In the genomic region with DNA sequence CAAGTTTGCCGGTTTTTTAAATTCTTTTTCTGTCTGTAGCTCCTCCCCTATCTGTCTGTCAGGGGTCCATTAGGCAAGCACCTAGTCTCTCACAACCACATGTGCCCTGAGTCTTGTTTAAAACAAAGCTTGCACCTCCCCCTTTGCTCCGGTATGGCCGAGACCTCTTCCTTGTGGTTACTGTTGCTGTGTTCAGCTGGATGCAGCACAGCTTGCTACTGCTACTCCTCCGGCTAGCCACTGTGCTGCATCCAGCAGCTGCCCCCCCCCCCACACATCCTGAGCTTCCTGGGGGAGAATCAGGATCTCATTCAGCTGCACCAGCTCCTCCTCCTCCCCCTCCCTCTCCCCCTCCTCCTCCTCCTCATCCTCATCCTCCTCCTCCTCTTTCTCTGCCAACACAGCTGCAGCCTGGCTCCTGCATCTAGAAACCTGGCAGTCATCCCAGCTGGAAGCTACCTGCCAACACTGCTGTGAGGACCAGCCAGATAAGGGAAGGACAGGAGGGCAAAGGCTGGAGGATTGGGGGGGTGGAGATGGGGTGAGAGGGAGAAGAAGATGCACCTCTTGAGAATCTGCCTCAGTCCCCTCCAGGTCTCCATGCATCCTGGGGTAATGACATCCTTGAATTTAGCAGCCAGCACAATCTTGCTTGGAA, we compare ENCODE assay signal across 9 mouse cellular contexts.
DNase-seq lines count a peak whose midpoint lies in the region; ATAC-seq and TF ChIP-seq lines count a peak whose summit lies in the region.
"Had no signal": no experiment of that assay in that cellular context is flagged by ENCODE, and none has a peak within 500 bp of the region (broad histone marks: within the 10 kb centered on the region; RNA-seq: fewer than 3 reads in every experiment).

No protein-coding gene starts in this region.

- no peak overlapping the region for H3K4me3 ChIP-seq in intestine, embryonic 14.5 days (ENCODE audit: low read depth, low read length)
- H3K4me3 ChIP-seq in intestine, postnatal 0 days (ENCODE audit: low read depth, low read length) = no peak overlapping the region
- H3K4me3 ChIP-seq in gastrocnemius, adult 2 months = no peak overlapping the region
- no peak overlapping the region for H3K4me3 ChIP-seq in hindbrain, embryonic 16.5 days (ENCODE audit: low read length)
- no peak overlapping the region for H3K4me3 ChIP-seq in limb, embryonic 11.5 days (ENCODE audit: low read depth, low read length)
- no peak overlapping the region for H3K4me3 ChIP-seq in neural tube, embryonic 15.5 days (replicated peaks)

- H3K9me3 ChIP-seq in intestine, embryonic 14.5 days (ENCODE audit: control insufficient read depth, low read length) = no peaks in the 10 kb centered on the region
- H3K9me3 ChIP-seq in intestine, postnatal 0 days (ENCODE audit: control insufficient read depth) = no peaks in the 10 kb centered on the region
- H3K9me3 ChIP-seq in hindbrain, embryonic 16.5 days (ENCODE audit: control insufficient read depth, low read length) = no peaks in the 10 kb centered on the region
- no peaks in the 10 kb centered on the region for H3K9me3 ChIP-seq in limb, embryonic 11.5 days (ENCODE audit: control insufficient read depth, low read length)
- no peaks in the 10 kb centered on the region for H3K9me3 ChIP-seq in neural tube, embryonic 15.5 days (replicated peaks)

- intact Hi-C loops in gastrocnemius, adult 2 months (cut with DNase I) = no loop called here

- 0 out of 2 replicates have a peak, but pooled peaks have one; percentile 33 for ATAC-seq in intestine, embryonic 14.5 days (replicated peaks; ENCODE audit: low FRiP score, low TSS enrichment, low read depth)
- ATAC-seq in intestine, postnatal 0 days = no peak
- peak; percentile 84 for ATAC-seq in hindbrain, embryonic 16.5 days
- ATAC-seq in limb, embryonic 11.5 days (ENCODE audit: insufficient number of reproducible peaks, low FRiP score, low TSS enrichment, low read depth) = no peak
- ATAC-seq in neural tube, embryonic 15.5 days (ENCODE audit: low FRiP score) = peak; percentile 65

- no peak overlapping the region for H3K9ac ChIP-seq in intestine, embryonic 14.5 days (ENCODE audit: low read length)
- no peak overlapping the region for H3K9ac ChIP-seq in intestine, postnatal 0 days (ENCODE audit: low read depth, low read length)
- H3K9ac ChIP-seq in hindbrain, embryonic 16.5 days (ENCODE audit: low read depth, low read length) = peak overlapping the region; percentile 11; the same call in 1 of the 2 replicates
- no peak overlapping the region for H3K9ac ChIP-seq in limb, embryonic 11.5 days (ENCODE audit: low read length)
- H3K9ac ChIP-seq in neural tube, embryonic 15.5 days (replicated peaks) = no peak overlapping the region

- H3K36me3 ChIP-seq in intestine, embryonic 14.5 days (ENCODE audit: control insufficient read depth, insufficient read depth, low read length) = no peaks in the 10 kb centered on the region
- no peaks in the 10 kb centered on the region for H3K36me3 ChIP-seq in intestine, postnatal 0 days (ENCODE audit: control insufficient read depth, insufficient read depth)
- no peaks in the 10 kb centered on the region for H3K36me3 ChIP-seq in hindbrain, embryonic 16.5 days (ENCODE audit: control insufficient read depth, insufficient read depth, low read length)
- H3K36me3 ChIP-seq in limb, embryonic 11.5 days (ENCODE audit: control insufficient read depth, insufficient read depth, low read length) = no peaks in the 10 kb centered on the region
- no peaks in the 10 kb centered on the region for H3K36me3 ChIP-seq in neural tube, embryonic 15.5 days

- DNase-seq in intestine, embryonic 14.5 days (ENCODE audit: low spot score) = no peak
- peak; percentile 64 to 74 for DNase-seq in cerebellum, postnatal 14 days
- DNase-seq in gastrocnemius, adult 2 months = peak; percentile 36
- peak; percentile 64 for DNase-seq in limb, embryonic 11.5 days (ENCODE audit: low spot score)
- no peak for DNase-seq in spleen, postnatal 4 days (ENCODE audit: low spot score in 2 of 2)

- TF ChIP-seq CTCF in intestine, postnatal 0 days (IDR thresholded peaks at IDR 0.05; ENCODE audit: low read depth) = no peak
- TF ChIP-seq CTCF in gastrocnemius, adult 2 months (IDR thresholded peaks at IDR 0.05) = no peak

- H3K4me2 ChIP-seq in intestine, embryonic 14.5 days (ENCODE audit: low read length) = 0 out of 2 replicates have a peak overlapping the region, but pooled peaks have one; percentile 6
- no peak overlapping the region for H3K4me2 ChIP-seq in intestine, postnatal 0 days (replicated peaks; ENCODE audit: low read depth)
- H3K4me2 ChIP-seq in hindbrain, embryonic 16.5 days (ENCODE audit: low read length) = peak overlapping the region; percentile 44
- H3K4me2 ChIP-seq in limb, embryonic 11.5 days (ENCODE audit: low read depth, severe bottlenecking) = peak overlapping the region; percentile 27
- H3K4me2 ChIP-seq in neural tube, embryonic 15.5 days = peak overlapping the region; percentile 39

- peaks cover 36% of the 10 kb centered on the region for H3K4me1 ChIP-seq in intestine, embryonic 14.5 days (replicated peaks; ENCODE audit: control insufficient read depth, insufficient read depth, low read length)
- no peaks in the 10 kb centered on the region for H3K4me1 ChIP-seq in intestine, postnatal 0 days (replicated peaks; ENCODE audit: control insufficient read depth, insufficient read depth, low read length)
- peaks cover 18% of the 10 kb centered on the region for H3K4me1 ChIP-seq in hindbrain, embryonic 16.5 days (ENCODE audit: control insufficient read depth, insufficient read depth, low read depth, low read length)
- peaks cover 27% of the 10 kb centered on the region for H3K4me1 ChIP-seq in limb, embryonic 11.5 days (ENCODE audit: control insufficient read depth, insufficient read depth, low read length)
- peaks cover 31% of the 10 kb centered on the region for H3K4me1 ChIP-seq in neural tube, embryonic 15.5 days

- no peaks in the 10 kb centered on the region for H3K27me3 ChIP-seq in intestine, embryonic 14.5 days (replicated peaks; ENCODE audit: control insufficient read depth, insufficient read depth, low read length)
- H3K27me3 ChIP-seq in intestine, postnatal 0 days (replicated peaks; ENCODE audit: control insufficient read depth, insufficient read depth, low read length) = no peaks in the 10 kb centered on the region
- no peaks in the 10 kb centered on the region for H3K27me3 ChIP-seq in hindbrain, embryonic 16.5 days (replicated peaks; ENCODE audit: control insufficient read depth, insufficient read depth, low read length)
- H3K27me3 ChIP-seq in limb, embryonic 11.5 days (ENCODE audit: control insufficient read depth, insufficient read depth, low read length) = no peaks in the 10 kb centered on the region
- peaks cover 6% of the 10 kb centered on the region; the same call in 1 of the 2 replicates for H3K27me3 ChIP-seq in neural tube, embryonic 15.5 days (replicated peaks)
- H3K27me3 ChIP-seq: CH12.LX had no signal

- H3K27ac ChIP-seq in intestine, embryonic 14.5 days (ENCODE audit: low read depth) = no peak overlapping the region; the same call in 1 of the 2 replicates
- no peak overlapping the region for H3K27ac ChIP-seq in intestine, postnatal 0 days (ENCODE audit: low read depth, low read length)
- H3K27ac ChIP-seq in gastrocnemius, adult 2 months = no peak overlapping the region
- no peak overlapping the region for H3K27ac ChIP-seq in hindbrain, embryonic 16.5 days (ENCODE audit: low read depth, low read length)
- no peak overlapping the region for H3K27ac ChIP-seq in limb, embryonic 11.5 days (replicated peaks; ENCODE audit: low read depth, low read length)
- 0 out of 2 replicates have a peak overlapping the region, but pooled peaks have one; percentile 33 for H3K27ac ChIP-seq in neural tube, embryonic 15.5 days (replicated peaks)

- WGBS in intestine, embryonic 14.5 days = 4% methylated on average over 4 of the region's 4 CpGs
- WGBS in intestine, postnatal 0 days = 8% methylated on average over 4 of the region's 4 CpGs
- WGBS in hindbrain, embryonic 16.5 days = 0% methylated on average over 4 of the region's 4 CpGs
- WGBS in limb, embryonic 11.5 days = 2% methylated on average over 4 of the region's 4 CpGs
- WGBS in neural tube, embryonic 15.5 days = 4% methylated on average over 4 of the region's 4 CpGs

Comparison
In these comparisons a context has a peak if more than half of its experiments do, and no peak if none do; other contexts are left out.
1. ATAC-seq: peak in intestine, embryonic 14.5 days (single experiment), hindbrain, embryonic 16.5 days (single experiment) and neural tube, embryonic 15.5 days (single experiment); none in intestine, postnatal 0 days (single experiment) and limb, embryonic 11.5 days (single experiment).
2. DNase-seq: peak in cerebellum, postnatal 14 days (2 of 2), gastrocnemius, adult 2 months (single experiment) and limb, embryonic 11.5 days (single experiment); none in intestine, embryonic 14.5 days (single experiment) and spleen, postnatal 4 days (0 of 2).